Mouse (Mus musculus): ENCODE measurements around the gene Klhl26.

Klhl26 gene

DNA sequence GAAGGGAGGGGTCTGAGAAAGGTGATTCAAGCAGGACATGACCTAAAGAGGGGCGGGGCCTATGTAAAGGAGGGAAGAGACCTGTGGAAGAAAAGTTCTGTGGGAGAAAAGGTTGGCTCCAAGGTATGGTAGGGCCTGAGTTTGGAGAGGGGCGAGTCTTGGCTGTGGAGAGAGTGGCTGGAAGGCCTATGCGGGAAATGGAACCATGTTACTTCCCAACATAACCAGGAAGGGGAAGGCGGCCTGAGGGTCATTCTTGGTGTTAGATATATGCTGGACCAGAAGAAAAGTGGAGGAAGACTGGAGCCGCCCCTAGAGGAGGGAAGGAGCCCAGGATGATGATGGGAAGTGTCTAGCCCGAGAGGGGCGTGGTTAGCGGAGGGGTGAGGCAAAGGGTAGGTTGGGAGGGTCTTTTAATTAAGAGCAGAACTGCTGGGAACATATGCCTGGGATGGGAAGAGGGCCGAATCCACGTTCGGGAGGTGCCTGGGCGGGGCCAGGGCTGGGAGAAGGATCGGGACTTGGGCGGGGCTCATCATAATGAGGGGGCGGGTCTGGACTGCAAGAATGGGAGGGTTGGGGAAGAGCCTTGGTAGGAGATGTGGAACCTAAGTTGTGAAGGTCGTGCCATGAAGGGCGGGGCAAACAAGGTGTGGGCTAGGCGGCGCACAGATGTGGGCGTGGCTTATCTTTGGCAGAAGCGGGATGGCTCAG, 658 bp upstream of the Klhl26 start:
- in situ Hi-C loops (cut with MboI, MseI): no loop called here

DNA sequence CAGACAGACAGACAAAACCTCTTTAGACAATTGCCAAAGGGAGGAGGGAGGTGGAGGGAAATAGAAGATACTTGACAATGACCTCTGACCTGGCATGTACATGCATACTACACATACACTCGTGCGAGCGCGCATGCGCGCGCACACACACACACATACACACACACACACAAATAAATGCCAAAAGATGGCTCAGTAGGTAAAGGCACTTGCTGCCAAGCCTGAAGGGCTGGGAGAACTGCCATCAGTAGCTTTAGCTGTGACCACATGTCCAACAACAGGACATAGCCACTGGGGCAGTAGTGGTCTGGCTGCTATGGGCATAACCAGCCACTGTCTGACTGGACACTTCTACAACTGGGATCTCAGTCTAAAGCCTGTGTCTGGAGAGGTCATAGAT, 4.9 kb downstream of the Klhl26 start:
- in situ Hi-C loops (cut with MboI, MseI): no loop called here

DNA sequence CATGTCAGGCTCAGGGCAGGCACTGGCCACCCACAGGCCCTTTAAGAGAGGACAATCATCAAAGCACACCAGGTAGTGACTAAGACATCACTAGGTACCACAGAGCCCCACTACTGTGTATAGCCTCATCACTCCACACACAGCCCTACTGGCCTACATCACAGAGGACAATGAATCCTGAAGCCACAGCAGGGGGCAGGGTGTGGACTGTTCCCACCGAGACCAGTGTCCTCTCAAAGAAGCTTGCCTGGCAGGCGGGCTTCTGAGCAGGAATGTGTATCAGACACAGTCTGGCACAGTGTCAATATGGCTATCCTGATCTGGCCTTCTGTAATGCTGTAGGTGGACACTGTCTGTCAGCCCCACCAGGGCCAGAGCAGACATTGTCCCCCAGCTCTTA, 6.8 kb downstream of the Klhl26 start:
- in situ Hi-C loops (cut with MboI, MseI): no loop called here

DNA sequence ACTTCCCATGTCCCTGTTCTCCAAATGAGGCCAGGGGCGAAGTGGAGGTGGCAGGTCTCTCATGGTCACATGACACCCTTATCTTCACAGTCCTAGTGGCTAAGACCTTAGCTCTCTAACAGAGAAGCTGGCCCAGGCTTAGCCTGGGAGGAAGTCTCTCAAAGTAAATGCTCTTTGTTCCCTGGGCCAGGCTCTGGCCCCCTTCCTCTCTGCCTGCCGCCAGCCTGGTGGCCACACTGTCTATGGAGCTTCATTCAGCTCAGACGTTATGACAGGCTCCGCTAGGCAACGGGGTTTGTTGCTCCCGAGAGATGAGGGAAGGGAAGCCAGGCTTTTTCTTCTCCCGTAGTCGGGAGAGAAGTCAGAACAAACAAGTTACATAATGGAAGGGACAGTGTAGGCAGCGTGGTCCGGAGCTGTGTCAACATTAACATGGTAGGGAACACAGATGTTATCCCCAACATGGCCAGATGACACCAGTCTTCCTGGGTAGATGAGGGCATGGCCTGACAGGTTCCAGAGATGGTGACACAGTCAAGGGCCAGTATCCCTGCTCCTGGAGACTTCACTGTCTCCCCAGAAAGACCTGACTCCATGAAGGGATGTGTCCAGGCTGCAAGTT, 7.4 kb downstream of the Klhl26 start:
- in situ Hi-C loops (cut with MboI, MseI): no loop called here

DNA sequence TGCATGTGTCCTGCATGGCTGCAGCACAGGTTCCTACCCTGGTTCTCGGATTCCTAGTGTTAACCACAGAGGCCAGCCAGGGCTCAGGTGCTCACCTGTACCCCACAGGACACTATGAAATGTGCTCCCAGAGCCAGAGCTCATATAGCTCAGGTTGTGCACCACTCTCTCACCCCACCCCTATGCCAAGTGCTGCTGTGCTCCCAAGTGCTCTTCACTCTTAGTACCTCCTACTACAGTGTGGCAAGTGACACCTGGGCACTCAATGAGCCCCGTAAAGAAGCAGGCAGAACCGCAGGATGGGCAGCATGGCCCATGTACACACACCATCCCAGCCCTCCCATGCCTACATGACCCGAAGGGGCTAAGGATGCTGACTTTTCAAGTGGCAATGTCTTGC, 8.0 kb downstream of the Klhl26 start:
- in situ Hi-C loops (cut with MboI, MseI): no loop called here

DNA sequence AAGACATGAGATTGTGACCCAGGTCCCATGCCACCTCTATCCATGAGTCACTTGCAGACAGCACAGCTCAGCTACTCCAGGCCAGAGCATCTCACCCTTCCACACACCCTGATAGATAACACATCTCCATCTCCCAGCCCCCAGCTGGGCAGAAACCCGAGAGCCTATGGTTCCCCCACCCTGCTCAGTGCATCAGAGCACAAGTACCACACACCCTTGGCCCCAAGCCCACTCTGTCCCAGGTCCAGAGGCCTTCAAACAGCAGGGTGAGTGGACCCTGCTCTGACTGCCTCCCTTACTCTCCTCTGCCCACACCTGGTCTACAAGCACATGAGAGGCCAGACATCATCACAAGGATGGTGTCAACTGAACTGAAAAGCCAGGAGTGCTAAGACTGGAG, 8.9 kb downstream of the Klhl26 start:
- in situ Hi-C loops (cut with MboI, MseI): no loop called here

DNA sequence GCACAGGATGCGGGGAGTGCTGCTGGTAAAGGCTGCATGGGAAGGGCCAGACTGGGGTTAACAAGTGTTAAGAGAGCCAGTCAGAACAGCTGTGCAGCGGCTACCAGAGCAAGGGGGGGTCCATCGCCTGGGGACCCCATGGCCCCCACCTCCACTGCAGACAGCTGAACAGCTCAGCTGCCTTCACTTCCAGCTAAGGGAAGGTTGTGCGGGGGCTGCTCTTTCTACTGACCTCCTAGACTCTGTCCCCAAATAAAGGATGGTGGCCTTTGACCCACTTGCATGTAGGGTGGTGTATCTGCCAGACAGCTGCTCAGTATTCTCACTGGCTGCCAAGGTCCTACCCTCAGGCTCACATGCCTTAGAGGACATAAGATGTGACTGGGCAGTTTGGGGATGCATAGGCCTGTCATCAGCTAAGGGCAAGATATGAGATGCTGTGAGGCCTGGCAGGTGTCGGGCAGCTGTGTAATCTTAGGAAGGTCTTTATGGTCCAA, 9.5 kb downstream of the Klhl26 start:
- in situ Hi-C loops (cut with MboI, MseI): no loop called here

DNA sequence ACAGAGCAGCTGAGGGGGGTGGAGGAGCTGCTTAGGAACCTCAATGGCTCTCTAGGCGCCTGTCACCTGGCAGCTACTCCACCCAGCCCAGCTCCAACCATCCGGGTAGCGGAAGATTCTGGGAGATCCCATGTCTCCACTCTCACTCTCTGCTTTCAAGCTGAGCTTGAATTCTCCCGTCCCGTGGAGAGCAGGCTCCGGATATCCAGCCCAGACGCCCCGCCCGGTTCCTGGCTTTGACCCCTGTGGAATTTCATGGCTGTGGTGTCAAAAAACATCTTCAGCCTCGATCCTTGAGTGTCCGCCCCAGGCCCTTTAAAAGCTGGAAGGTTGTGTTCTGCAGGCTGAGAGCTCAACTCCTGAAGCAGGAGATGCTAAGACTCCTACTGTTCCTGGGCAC, 10.0 kb downstream of the Klhl26 start:
- in situ Hi-C loops (cut with MboI, MseI): no loop called here

DNA sequence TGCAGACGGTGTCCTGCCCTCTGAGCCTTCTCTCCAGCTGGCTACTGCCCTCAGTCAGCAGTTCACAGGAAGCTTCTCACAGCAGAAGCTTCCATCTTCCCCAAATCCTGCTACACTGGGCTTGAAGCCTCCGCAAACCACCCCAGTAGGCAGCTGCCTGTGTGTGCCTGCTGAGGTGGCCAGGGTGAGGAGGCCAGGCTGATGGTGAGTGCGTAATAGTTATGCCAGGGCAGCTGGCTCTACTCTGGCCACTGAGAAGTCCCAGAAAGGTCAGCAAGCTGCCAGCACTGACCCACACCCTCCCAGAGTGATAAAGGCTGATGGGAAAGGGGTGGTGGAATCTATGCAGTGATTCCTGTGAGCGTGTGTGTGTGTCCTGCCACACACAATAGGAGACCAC, 10.5 kb downstream of the Klhl26 start:
- in situ Hi-C loops (cut with MboI, MseI): no loop called here

DNA sequence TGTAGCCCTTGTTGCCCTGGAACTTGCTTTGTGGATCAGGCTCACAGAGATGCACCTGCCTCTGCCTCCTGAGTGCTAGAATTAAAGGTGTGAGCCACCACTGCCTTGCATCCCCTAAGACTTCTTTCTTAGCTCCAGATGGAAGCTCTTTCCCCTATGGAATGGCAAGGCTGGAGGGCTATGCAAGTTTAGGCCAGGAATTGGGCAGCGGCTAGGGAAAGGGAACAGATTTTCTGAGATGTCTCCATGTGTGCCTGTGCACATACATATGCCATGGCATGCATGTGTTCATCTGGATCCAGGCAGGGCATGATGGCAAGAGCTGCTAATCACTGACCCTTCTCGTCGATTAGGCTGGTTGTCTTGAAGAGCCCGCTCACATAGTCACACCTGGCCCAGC, 11.1 kb downstream of the Klhl26 start:
- in situ Hi-C loops (cut with MboI, MseI): no loop called here

DNA sequence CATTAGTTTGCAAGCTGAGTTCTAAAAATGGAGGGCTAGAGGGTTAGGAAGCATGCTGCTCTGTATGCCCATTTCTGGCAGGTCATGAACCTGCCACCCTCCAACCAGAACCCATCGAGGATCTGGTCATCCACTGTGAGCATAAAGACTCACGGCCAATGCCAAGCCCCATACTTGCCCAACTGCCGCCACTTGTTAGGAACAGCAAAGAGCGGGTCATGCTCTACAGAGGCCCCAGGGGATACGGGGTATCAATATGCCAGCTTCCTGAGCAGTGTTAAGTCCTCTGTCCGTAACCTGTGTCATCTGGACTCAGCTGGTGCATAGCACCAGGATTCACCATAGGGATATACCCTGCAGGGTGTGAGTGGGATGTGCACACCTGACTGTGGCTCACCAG, 12.6 kb downstream of the Klhl26 start:
- in situ Hi-C loops (cut with MboI, MseI): no loop called here

DNA sequence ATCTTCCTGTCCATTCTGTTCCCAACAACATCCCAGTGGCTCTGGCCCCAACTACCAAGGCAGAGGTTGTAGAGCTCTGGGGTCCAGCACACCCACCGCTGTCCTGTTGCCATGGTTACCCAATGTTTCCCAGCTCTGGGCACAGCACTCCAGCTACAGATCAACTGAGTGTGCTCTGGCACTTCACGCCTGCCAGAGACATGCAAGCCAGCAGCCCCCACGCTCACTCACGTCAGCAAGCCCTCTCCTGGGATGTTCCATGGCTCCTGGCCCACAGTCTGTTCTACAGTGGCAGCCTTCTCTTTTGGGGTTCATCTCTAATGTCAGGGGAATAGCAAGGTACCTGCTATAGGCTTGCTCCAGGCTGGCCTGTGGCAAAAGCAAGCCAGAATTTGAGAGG, 13.5 kb downstream of the Klhl26 start:
- in situ Hi-C loops (cut with MboI, MseI): no loop called here

DNA sequence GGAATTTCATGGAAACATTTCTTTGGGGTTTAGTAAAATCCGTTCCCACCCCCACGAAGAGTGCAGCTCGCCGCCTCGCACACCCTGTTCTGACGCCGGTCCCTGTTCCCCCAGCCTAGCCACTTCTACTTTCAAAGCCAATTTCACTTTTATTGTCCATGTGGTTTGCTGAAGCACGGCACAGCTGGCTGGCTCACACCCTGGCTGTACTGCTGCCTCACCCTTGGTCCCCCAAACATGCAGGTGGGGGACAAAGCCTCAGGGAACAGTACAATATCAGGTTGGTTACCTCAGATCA, 14.3 kb downstream of the Klhl26 start:
- in situ Hi-C loops (cut with MboI, MseI): no loop called here

DNA sequence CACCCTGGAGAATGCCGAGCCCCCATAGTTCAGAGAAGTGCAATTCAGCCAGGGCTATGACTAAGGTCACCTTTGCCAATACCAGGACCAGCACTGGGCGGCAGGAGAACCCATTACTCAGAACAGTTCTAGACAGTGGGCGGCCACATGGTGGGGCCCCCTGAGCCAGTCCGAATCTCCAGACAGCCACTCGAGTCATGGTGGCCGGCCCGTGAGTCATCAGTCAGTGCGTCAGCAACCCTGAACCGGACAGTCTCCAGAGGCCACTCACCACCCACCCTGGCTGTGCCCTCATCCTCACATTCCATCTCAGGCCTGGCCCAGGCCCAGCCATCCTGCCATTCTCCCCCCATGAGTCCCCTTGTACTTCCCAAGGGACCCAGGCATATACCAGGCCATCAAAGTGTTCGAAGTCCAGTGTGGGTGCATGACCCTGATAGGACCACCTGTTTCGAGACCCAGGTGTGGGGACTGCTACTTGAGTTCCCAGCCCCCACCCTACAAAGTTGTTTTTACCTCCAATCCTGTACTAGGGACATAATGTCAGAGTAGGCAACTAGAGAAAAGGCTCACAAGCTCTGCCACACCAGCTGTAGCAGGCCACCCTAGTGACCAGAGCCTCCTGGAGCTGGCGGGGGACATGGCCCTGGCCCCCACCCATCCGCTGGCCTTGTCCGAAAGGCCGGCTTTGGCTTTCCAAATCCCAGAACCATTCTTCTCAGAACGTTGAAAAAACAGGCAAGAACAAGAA, 14.8 kb downstream of the Klhl26 start:
- in situ Hi-C loops (cut with MboI, MseI): no loop called here

DNA sequence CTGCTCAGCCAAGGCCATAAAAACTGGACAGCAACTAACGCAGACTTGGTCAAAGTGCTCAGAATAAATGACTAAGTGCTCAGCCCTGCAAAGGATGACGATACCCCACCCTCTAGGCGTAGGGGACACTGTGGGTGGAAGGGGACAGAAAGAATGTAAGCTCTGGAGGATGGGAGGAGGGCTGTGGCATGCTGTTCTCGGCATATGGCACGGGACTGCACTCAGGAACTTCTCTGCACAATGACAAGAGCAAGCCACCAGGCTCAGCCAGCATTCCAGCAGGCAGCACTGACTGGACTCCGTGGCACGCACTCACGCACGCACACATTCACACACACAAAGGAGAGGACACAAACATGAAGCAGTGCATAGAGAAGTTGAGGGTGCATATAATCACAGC, 16.2 kb downstream of the Klhl26 start:
- in situ Hi-C loops (cut with MboI, MseI): no loop called here

DNA sequence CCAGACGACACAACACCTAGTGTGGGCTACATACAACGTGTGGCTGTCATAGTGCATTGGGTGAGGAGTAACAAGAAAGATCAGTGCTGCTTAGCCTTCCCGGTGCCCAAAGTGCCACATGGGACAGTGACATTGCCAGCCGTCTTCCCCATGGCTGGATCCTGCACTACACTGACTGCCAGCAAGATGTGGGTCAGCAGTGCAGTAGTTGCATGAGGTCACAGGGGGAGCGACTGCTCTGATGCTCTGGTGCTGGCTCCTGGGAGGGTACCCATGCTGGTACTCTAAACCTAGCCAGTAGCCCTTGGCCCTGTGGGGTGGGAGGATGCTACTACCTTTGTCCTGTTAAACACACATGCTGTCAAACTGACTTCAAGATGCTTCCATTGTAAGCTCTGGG, 16.6 kb downstream of the Klhl26 start:
- in situ Hi-C loops (cut with MboI, MseI): no loop called here

DNA sequence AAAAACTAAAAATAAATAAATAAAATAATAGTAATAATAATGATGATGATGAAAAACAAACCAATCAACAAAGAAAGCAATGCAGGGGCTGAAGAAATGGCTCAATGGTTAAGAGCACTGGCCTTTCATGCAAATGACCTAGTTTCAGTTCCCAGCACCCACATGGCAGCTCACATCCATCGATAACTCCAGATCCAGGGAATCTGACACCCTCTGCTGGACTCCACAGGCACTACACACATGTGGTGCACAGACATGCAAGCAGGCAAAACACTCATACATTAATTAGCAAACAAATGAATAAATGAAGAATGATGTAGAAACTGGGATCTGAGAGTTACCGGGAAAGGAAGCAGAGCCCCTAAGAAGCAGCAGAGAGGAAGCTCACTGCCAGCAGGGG, 17.1 kb downstream of the Klhl26 start:
- in situ Hi-C loops (cut with MboI, MseI): no loop called here

DNA sequence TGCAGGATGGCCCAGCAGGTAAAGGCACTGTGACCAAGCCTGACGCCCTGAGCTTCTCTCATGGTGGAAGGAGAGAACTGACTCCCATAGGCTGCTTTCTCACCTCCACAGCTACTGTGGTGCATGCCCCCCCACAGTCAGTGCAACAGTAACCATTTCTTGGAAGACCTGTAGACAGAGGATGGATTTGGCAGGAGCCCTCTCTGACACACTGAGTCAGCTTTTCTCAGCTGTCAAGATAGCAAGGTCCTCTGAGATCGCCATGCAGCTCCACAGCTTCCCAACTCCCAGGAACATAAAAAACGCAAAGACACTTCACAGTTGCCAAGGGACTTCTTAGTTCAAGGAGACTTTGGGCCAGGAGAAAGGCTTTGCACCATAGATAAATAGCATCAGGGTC, 18.3 kb downstream of the Klhl26 start:
- in situ Hi-C loops (cut with MboI, MseI): no loop called here

DNA sequence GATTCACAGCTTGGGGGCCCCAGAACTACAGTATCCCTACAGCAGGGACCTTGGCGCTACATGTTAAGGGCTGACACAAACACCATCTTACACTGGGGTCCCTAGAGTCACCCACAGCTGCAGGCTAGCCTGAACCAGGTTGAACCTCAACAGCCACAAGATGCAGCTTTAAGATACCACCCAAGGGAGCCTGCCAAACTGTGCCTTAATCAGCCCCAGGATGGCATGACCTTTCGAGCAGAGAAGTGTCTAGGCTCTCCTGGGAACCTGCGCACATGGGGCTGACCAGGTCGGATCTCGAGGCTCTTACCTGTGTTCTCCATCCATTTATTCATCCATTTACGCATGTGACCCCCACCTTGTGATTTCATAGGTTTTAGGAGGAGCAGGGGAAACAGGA, 18.9 kb downstream of the Klhl26 start:
- in situ Hi-C loops (cut with MboI, MseI): no loop called here

DNA sequence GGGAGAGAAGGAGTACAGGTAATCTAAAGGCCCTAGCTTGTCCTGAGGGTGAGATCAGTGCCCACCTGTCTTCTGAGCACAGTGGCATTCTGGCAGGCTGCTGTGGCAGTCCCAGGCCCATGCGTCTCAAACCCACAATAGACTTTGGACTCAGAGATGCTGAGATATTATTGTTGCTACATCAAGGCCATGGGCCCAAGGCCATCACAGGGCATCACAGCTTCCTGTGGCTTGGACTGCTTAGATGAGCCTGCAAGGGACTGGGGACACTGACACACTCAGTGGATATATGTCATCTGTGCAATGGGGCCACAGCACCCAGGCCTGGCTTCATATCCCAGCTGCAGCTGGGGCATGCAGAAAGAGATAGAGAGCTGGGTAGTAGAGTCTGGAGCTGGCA, 19.8 kb downstream of the Klhl26 start:
- in situ Hi-C loops (cut with MboI, MseI): no loop called here

DNA sequence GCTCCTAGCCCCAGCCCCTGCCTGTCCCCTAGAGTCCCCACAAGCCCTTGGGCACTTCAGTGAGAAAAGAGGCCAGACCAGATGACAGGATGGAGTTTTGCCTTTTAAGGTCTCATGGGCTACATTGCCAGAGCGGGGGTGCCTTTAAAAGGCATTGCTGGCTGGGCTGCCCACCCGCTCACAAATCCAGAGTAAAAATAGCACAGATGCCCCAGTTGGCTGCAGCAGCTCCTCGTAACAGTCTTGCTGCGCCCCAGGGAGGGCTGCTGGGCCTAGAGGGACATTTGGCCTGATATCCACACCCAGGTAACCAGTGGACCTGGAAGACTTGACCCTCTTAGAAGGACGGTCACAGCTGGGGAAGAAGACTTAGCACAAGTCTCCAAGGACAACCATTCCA, 22.9 kb downstream of the Klhl26 start:
- in situ Hi-C loops (cut with MboI, MseI): no loop called here

DNA sequence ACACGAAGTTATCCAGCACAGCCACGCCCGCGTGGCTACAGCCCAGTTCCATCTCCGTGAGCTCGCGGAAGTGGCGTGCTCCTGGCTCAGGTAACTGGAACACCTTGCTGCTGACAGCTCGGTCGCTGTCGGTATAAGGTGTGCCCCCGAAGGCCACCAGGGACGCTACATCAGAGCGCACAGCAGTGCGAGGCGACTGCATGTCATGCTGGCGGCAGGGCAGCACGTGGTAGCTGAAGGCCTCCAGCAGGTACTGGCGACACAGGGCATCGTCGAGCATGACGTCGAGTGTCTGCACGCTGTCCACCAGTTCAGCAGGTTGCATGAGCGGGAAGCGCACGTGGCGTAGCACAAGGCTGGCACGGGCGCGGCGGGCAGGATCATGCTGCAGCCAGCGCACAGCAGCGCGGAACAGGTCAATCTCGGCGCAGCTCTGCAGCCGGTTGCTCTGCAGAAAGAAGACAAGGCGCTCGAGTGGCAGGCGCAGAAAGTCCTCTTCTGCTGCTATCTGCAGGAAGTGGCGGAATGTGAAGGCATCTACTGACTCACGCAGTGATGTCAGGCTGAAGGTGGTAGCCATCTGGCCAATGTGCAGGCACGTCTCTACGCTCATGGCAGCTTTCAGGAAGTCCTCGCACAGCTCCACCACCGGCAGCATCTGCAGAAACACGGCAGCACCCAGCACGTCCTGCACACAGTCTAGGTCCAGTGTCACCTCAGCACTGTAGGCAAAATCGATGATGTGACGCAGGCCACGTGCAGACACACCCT, 24.4 kb downstream of the Klhl26 start:
- in situ Hi-C loops (cut with MboI, MseI): no loop called here
